Mouse (Mus musculus) C2C12 (cell line): Measurements from ENCODE around the gene Ltb4r2.

Source experiments
- CTCF ChIP-seq: IDR thresholded peaks from one replicate; pipeline ENCODE4 v1.5.1; 2011; ENCODE audit not compliant: control insufficient read depth, insufficient read depth, insufficient read length
- FOSL1 ChIP-seq: IDR thresholded peaks from one replicate; pipeline ENCODE4 v1.8.0; 2011; ENCODE audit warnings: mild to moderate bottlenecking, low read length; ENCODE audit not compliant: poor library complexity, insufficient read depth, severe bottlenecking
- USF1 ChIP-seq: IDR thresholded peaks from one replicate; pipeline ENCODE4 v1.6.1; 2011; ENCODE audit warnings: low read depth, mild to moderate bottlenecking, control low read depth, moderate library complexity

GRCm38 (mm10) chr14:55747051-55747847, 14.0 kb upstream of the Ltb4r2 start:
- TF ChIP-seq CTCF: no peak
- no peak for TF ChIP-seq USF1
- TF ChIP-seq FOSL1: no peak
